In the genomic region with DNA sequence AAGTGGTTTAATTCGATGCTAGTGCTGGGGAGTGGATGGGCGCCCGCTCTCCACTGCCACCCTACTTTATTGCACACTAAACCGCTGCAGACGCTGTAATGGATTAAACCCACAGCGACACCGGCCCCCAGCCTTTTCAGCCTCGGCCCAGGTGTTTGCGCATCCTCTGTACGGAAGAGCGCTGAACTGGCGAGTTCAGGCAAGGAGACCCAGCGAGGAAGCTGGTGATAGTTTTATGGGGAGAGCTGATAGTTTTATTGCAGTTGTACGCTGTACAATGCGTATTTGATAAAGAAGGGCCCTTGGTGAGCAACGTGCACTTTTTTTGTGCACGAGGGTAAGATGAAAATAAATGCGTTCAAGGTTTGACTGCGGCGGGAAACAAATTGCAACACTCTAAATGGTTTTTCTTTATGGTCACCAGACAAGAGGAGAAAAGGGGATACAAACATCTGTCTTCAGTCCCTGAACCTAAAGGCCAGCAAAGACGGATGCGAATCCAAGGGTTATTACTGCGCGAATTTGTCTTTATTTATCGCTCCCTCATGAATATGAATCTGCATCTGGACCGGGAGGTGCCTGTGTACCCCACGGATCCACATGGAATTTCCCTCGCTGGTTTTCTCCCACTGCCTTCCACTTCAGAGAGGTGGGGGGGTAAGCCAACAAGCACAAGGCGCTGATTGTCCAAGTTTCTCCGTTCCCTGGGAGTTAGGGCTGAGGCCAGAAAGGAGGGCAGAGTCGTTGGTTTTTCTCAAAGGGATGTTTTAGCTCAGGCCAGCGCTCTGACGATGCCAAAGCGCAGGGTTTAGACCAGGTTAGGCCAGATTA, we compare ENCODE assay signal across 13 mouse cellular contexts. TPM values are rescaled to one million over a fixed set of nuclear protein-coding genes. Genes with fewer than 3 reads are reported as not detected.
DNase-seq lines count a peak whose midpoint lies in the region; ATAC-seq lines count a peak whose summit lies in the region.
"Had no signal": no experiment of that assay in that cellular context is flagged by ENCODE, and none has a peak within 500 bp of the region (broad histone marks: within the 10 kb centered on the region; RNA-seq: fewer than 3 reads in every experiment).

No protein-coding gene starts in this region.

- H3K4me1 ChIP-seq in hindbrain, embryonic 11.5 days (replicated peaks; ENCODE audit: control insufficient read depth, insufficient read depth, low read length), result peaks cover 11% of the 10 kb centered on the region
- H3K4me1 ChIP-seq in hindbrain, embryonic 16.5 days (ENCODE audit: control insufficient read depth, insufficient read depth, low read depth, low read length), result no peaks in the 10 kb centered on the region
- H3K4me1 ChIP-seq in hindbrain, embryonic 12.5 days, result peaks cover 8% of the 10 kb centered on the region

- H3K9ac ChIP-seq in hindbrain, embryonic 11.5 days (ENCODE audit: low read depth, low read length), result no peak overlapping the region
- H3K9ac ChIP-seq in hindbrain, embryonic 16.5 days (ENCODE audit: low read depth, low read length), result no peak overlapping the region
- H3K9ac ChIP-seq in hindbrain, embryonic 12.5 days, result peak overlapping the region; percentile 23; the same call in 1 of the 2 replicates
- H3K9ac ChIP-seq: heart, embryonic 12.5 days; limb, embryonic 13.5 days; lung, embryonic 15.5 days had no signal

- peak overlapping the region; percentile 60 for H3K27ac ChIP-seq in hindbrain, embryonic 11.5 days (ENCODE audit: low read depth, low read length)
- H3K27ac ChIP-seq in hindbrain, embryonic 16.5 days (ENCODE audit: low read depth, low read length), result no peak overlapping the region
- H3K27ac ChIP-seq in hindbrain, embryonic 12.5 days, result peak overlapping the region; percentile 60
- H3K27ac ChIP-seq: limb, embryonic 13.5 days; lung, embryonic 15.5 days had no signal

- no peak for ATAC-seq in hindbrain, embryonic 11.5 days (ENCODE audit: low FRiP score)
- no peak for ATAC-seq in hindbrain, embryonic 16.5 days
- ATAC-seq in hindbrain, embryonic 12.5 days (ENCODE audit: low FRiP score), result no peak
- ATAC-seq: inflammation-experienced regulatory T-cells, adult 6 months had no signal

- H3K36me3 ChIP-seq in hindbrain, embryonic 11.5 days (ENCODE audit: control insufficient read depth, insufficient read depth, low read length), result no peaks in the 10 kb centered on the region
- H3K36me3 ChIP-seq in hindbrain, embryonic 16.5 days (ENCODE audit: control insufficient read depth, insufficient read depth, low read length), result no peaks in the 10 kb centered on the region
- no peaks in the 10 kb centered on the region for H3K36me3 ChIP-seq in hindbrain, embryonic 12.5 days
- H3K36me3 ChIP-seq: heart, embryonic 12.5 days; limb, embryonic 13.5 days; lung, embryonic 15.5 days had no signal

- peaks cover 84% of the 10 kb centered on the region for H3K27me3 ChIP-seq in hindbrain, embryonic 11.5 days (ENCODE audit: control insufficient read depth, insufficient read depth, low read length)
- H3K27me3 ChIP-seq in hindbrain, embryonic 16.5 days (replicated peaks; ENCODE audit: control insufficient read depth, insufficient read depth, low read length), result peaks cover 54% of the 10 kb centered on the region
- H3K27me3 ChIP-seq in hindbrain, embryonic 12.5 days, result peaks cover 92% of the 10 kb centered on the region

- WGBS in hindbrain, embryonic 11.5 days, result 1% methylated on average over 34 of the region's 34 CpGs
- 2% methylated on average over 34 of the region's 34 CpGs for WGBS in hindbrain, embryonic 16.5 days
- 1% methylated on average over 34 of the region's 34 CpGs for WGBS in hindbrain, embryonic 12.5 days

- no peak overlapping the region for H3K4me3 ChIP-seq in hindbrain, embryonic 11.5 days (ENCODE audit: low read depth, low read length)
- H3K4me3 ChIP-seq in hindbrain, embryonic 16.5 days (ENCODE audit: low read length), result no peak overlapping the region
- 0 out of 2 replicates have a peak overlapping the region, but pooled peaks have one; percentile 1 for H3K4me3 ChIP-seq in hindbrain, embryonic 12.5 days
- H3K4me3 ChIP-seq: heart, embryonic 12.5 days; limb, embryonic 13.5 days; lung, embryonic 15.5 days had no signal

- DNase-seq in hindbrain, embryonic 11.5 days (ENCODE audit: low spot score), result peak; percentile 69
- DNase-seq in right cerebral cortex, postnatal 4 days, result peak; percentile 5
- DNase-seq in right cerebral cortex, postnatal 14 days, result no peak
- DNase-seq in retina, postnatal 1 day, result peak; percentile 34
- DNase-seq in frontal cortex, postnatal 14 days (ENCODE audit: low spot score in 2 of 2), result no peak
- DNase-seq: adrenal gland, postnatal 25 days; thymus, adult 18-20 months had no signal

- no peak overlapping the region for H3K4me2 ChIP-seq in hindbrain, embryonic 11.5 days (replicated peaks; ENCODE audit: low read depth, low read length)
- H3K4me2 ChIP-seq in hindbrain, embryonic 16.5 days (ENCODE audit: low read length), result no peak overlapping the region; the same call in 1 of the 2 replicates
- 0 out of 2 replicates have a peak overlapping the region, but pooled peaks have one; percentile 6 for H3K4me2 ChIP-seq in hindbrain, embryonic 12.5 days (replicated peaks)
- H3K4me2 ChIP-seq: heart, embryonic 12.5 days; limb, embryonic 13.5 days; lung, embryonic 15.5 days had no signal

- no peaks in the 10 kb centered on the region for H3K9me3 ChIP-seq in hindbrain, embryonic 11.5 days (ENCODE audit: control insufficient read depth, low read length)
- H3K9me3 ChIP-seq in hindbrain, embryonic 16.5 days (ENCODE audit: control insufficient read depth, low read length), result no peaks in the 10 kb centered on the region
- no peaks in the 10 kb centered on the region for H3K9me3 ChIP-seq in hindbrain, embryonic 12.5 days (replicated peaks)
- H3K9me3 ChIP-seq: heart, embryonic 12.5 days; limb, embryonic 13.5 days; lung, embryonic 15.5 days had no signal

RNA-seq across cellular contexts. Expression of a gene that starts 1.7 kb away (rescaled TPM):
- polyA plus RNA-seq in hindbrain, embryonic 11.5 days (2014; fragmentation: Nextera tagmentation; extraction: Ambion mirVana), result 41.8 and 42.3 TPM in 2 replicates
- polyA plus RNA-seq in hindbrain, embryonic 16.5 days (2015; fragmentation: Nextera tagmentation; extraction: Ambion mirVana), result 12.3 and 19.5 TPM in 2 replicates
- polyA plus RNA-seq in hindbrain, embryonic 12.5 days (2016; fragmentation: Nextera tagmentation; extraction: Ambion mirVana), result 43.5 and 50.2 TPM in 2 replicates
- polyA plus RNA-seq: heart, embryonic 12.5 days had no signal

Comparison
In these comparisons a context has a peak if more than half of its experiments do, and no peak if none do; other contexts are left out.
1. DNase-seq: peak in hindbrain, embryonic 11.5 days (single experiment), right cerebral cortex, postnatal 4 days (single experiment) and retina, postnatal 1 day (single experiment); none in right cerebral cortex, postnatal 14 days (single experiment) and frontal cortex, postnatal 14 days (0 of 2).